Mouse (Mus musculus): ENCODE measurements around the gene Prss36. TPM values are rescaled to one million over a fixed set of nuclear protein-coding genes. Genes with fewer than 3 reads are reported as not detected.

The Prss36 gene
- total RNA-seq, 2 experiments from 2014 or later, result 11.5 to 12.4 TPM

DNA sequence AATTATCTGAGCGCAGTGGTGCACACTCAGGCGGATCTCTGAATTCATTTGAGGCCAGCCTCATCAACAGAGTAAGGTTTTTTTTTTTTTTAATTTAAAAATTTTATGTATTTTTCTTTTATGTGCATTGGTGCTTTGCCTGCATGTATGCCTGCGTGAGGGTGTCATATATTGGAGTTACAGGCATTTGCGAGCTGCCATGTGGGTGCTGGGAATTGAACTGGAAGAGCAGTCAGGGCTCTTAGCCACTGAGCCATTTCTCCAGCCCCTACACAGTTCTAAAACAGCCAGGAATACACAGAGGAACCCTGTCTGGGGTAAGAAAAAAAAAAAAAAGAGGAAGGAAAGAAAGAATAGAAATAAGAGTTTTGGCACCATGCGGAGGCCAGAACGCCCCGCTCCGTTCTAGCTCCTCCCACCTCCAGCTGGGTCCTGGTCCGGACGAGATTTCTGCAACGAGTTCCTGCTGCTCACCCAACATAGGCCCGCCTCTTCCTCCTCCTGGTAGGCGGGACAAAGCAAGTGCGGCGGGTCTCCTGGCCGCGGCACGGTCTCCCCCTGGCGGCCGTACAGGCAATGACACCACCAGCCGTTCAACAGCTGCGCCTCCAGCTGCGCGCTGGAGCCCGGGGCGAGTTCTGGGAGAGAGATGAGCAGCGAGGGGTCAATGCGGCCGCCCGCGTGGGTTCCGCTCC is 11.3 kb downstream of the Prss36 start:
- DNase-seq, result peak; percentile 98

- DNase-seq, result no peak
Observed at GRCm38 (mm10) chr7:127934075-127934474, 12.4 kb downstream of the Prss36 start.

GRCm38 (mm10) chr7:127932273-127933031 is 14.1 kb downstream of the Prss36 start:
- DNase-seq, result no peak

- peak; percentile 70 for DNase-seq
Observed at GRCm38 (mm10) chr7:127931351-127932135, 15.0 kb downstream of the Prss36 start.

- DNase-seq, result no peak
Observed at GRCm38 (mm10) chr7:127930636-127931035, 15.9 kb downstream of the Prss36 start.

- DNase-seq, result no peak
Observed at GRCm38 (mm10) chr7:127929923-127930322, 16.6 kb downstream of the Prss36 start, which contains the start of gene Prss8. Gene Prss8 (minus strand): TSS chr7:127930104.

- DNase-seq, result no peak
Observed at GRCm38 (mm10) chr7:127928596-127928995, 17.9 kb downstream of the Prss36 start.

- DNase-seq, result no peak
Observed at GRCm38 (mm10) chr7:127927726-127928125, 18.8 kb downstream of the Prss36 start.

GRCm38 (mm10) chr7:127926846-127927245 is 19.7 kb downstream of the Prss36 start:
- no peak for DNase-seq

GRCm38 (mm10) chr7:127926066-127926465 is 20.5 kb downstream of the Prss36 start:
- no peak for DNase-seq

DNA sequence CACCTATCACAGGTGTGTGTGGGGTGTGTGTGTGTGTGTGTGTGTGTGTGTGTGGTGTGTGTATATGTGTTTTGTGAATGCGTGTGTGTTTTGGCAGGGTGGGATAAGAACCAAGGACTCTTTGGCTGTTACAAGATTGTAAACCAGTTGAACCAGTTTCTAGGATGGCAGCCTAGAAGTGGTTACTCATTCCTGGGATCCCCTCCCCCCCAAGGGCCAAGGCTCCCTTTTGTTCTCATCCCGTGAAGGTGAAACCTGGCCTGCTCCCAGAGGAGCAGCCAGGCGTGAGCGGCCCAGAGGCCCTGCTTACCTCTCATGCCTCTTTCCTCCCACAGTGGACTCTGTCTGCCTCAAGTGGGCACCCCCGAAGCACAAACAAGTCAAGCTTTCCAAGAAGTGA is 21.3 kb downstream of the Prss36 start:
- DNase-seq, result no peak

GRCm38 (mm10) chr7:127923714-127924113 is 22.8 kb downstream of the Prss36 start:
- DNase-seq, result no peak

- DNase-seq, result no peak
Observed at GRCm38 (mm10) chr7:127922451-127923275, 23.9 kb downstream of the Prss36 start.

DNA sequence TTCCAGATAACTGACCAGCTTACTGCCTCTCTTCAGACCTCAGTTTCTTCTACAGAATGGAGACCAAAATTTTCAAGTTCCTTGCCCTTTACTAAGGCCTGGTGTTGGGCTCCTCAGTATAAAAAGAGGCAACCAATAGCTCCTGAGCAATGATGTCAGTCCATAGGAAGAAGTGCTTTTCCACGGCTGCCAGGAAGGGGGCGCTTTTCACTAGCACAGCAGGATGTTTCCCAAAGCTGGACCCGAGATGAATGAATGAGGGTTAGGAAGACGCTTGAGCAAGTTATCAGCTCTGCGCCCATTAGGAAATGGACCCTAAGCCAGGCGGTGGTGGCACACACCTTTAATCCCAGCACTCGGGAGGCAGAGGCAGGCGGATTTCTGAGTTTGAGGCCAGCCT is 25.0 kb downstream of the Prss36 start:
- DNase-seq, result no peak

- DNase-seq, result no peak
Observed at GRCm38 (mm10) chr7:127919290-127919689, 27.2 kb downstream of the Prss36 start.

GRCm38 (mm10) chr7:127918203-127918602 is 28.3 kb downstream of the Prss36 start:
- peak; percentile 65 for DNase-seq

DNA sequence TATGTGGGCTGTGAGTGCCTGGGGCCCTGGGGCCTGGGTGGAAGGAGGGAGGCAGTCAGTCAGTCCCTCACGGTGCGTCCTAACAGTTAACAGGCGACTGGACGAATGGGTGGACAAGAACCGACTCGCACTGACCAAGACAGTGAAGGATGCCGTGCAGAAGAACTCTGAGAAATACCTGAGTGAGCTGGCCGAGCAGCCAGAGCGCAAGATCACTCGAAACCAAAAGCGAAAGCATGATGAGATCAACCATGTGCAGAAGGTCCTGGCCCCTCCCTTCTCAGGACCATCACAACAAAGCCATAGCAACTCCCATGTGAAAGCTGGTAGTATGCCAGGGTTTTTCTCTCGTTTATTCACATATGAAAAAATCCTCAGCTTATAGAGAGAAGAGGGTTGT is 31.2 kb downstream of the Prss36 start:
- DNase-seq, result no peak

DNA sequence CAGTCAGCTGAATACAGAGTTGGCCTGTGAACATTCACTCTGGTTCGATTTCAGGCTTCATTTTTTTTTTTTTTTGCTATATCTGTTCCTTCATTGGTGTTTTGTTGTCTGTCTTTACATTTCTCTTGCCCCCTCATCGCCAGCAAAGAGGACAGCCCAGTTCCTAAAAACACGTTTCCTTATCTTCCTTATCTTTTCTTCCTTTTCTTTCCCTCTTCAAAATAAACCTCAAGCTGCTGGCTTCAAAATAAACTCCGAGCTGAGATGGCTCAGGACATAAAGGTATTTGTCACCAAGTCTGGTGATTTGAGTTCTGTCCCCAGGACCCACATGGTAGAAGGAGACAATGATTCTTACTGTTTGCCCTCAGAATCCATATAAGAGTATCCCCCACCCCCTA is 33.6 kb downstream of the Prss36 start:
- DNase-seq, result no peak

DNA sequence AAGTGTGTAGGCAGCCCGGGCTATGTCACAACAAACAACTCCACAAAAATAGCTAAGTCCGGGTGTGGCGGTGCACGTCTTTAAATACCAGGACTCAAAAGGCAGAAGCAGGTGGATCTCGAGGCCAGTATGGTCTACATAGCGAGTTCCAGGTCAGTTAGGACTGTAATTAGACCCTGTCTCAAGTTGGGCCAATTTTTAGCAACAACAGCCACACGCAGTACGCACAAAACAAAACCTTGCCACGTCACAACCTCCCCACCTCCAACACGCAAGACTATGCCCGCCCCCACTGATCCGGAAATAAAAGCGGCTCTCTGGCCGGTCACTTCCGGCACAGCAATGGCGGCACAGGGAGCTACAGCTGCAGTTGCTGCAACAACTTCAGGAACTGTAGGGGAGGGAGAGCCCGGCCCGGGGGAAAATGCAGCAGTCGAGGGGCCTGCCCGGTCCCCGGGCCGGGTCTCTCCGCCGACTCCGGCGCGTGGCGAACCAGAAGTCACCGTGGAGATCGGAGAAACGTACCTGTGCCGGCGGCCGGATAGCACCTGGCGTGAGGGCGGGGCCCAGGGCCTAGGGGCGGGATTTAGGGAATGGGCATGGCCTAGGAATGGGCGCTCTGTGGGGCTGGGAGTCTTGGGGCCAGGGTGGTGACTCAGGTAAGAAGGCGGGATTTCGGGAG is 34.2 kb downstream of the Prss36 start, which contains the start of gene Kat8:
TSS of gene Kat8 (plus strand) at position 327 of the 682 bp plus-strand sequence.
- peak; percentile 95 for DNase-seq

- DNase-seq, result peak; percentile 47
Observed at GRCm38 (mm10) chr7:127908656-127909055, 37.9 kb downstream of the Prss36 start.

- no peak for DNase-seq
Observed at GRCm38 (mm10) chr7:127907939-127908338, 38.6 kb downstream of the Prss36 start.

Measured in adrenal gland, postnatal 10 days (tissue).